Mouse (Mus musculus) spleen, postnatal 10 days (tissue): ENCODE measurements around the gene Gm21987.

Experiments
- DNase-seq, 2 experiments: peaks; one replicate each; pipeline ENCODE4 v3.0.0; 2021 to 2022; ENCODE audit warnings: low spot score in 2 of 2

Gm21987 gene

DNA sequence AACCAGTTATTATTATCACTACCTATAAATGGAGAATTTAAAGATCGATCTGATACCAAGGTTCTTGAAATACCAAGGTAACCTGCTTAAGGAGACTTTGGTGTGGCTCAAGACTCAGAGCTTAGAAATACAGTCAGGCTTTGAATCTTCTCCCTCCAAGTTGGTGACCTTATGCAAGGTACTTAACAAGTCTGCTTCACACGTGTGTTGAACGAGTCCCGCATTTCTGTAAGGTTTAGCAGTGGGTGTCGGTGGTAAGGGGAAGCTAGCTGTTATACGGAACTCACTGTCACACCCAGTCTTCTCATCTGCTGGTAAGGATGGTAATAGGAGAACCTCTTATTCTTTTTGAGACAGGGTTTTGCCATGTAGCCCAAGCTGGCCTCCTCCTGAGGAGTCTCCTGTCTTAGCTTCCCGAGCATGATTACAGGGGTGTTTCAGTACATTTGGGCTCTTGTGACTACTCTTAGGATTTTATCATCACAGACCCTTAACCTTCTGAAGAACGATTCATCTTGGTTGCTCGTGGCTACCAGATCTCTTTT is 1.4 kb downstream of the Gm21987 start:
- no peak for DNase-seq

DNA sequence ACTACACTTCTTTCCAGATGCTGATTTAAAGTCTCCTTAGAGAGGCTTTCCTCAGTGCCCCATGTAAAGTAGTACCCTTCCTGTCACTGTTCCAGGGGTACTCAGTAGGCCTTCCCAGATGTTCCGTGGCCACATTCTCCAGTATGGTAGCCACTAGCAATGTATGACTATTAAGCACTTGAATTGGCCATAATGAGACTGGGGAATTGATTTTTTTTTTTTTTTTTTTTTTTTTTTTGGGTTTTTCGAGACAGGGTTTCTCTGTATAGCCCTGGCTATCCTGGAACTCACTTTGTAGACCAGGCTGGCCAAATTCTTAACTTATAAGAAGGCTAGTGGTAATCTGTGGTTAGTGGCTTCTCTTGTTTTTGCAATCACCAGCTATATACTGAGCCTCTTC is 3.0 kb downstream of the Gm21987 start:
- no peak for DNase-seq

DNA sequence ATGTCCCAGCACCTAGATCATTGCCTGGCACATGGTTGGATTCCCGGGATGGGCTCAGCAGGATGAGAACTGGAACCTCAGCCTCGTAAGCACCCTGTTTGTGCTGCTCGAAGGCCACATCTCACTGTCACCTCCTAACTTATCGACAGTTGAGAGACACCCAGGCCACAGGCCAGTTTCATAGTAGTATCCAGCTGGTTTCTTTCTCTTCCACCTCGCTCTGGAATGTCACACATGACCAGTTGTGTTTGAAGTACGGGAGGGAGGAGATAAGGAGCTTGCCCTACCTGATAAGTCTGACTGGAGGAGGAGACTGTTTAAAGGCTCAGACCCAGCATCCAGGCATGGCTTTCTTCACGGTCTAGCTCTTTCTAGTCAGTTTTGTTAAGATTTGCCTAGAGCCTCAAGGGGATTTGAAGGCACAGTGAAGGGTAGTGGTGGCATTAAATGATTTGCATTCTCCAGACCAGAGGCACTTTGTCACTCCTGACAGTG is 3.6 kb downstream of the Gm21987 start:
- DNase-seq, result no peak

DNA sequence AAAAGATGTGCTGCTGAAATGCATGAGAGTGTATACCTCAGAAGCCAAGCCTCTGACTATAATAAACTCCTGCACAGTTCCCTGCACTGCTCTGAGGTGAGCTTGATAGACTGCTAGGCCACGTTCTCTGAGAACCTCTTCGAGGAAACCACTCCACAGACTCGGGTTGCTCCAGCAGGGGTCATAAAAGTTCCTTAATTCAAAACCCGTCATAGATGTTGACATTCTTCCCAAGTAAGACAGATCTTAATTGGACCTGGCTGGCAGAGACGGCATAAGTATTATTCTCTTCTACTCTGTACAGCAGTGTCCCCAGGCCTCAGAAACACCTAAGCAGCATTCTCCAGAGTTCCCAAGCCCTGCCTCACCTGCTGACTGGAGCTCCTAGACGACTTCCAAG is 4.1 kb downstream of the Gm21987 start:
- no peak for DNase-seq

DNA sequence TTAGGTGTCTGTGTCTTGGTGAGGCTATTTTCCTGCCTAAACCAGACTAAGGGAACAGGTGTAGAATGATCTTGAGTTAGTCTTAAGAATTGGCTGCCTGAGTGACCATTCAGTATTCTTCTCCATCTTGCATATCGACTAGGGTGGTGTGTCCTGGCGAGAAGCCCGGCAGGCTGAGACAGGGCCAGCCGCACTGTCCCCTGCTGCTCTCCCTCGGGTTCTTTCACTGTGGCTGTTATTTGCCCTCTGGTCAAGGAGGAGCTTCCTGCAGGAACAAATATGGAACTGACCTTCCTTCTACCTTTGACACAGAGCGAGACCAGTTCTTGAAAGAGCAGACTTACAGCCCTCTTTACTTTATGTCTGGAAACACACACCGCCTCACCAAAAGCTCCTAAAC is 5.2 kb downstream of the Gm21987 start:
- no peak for DNase-seq

DNA sequence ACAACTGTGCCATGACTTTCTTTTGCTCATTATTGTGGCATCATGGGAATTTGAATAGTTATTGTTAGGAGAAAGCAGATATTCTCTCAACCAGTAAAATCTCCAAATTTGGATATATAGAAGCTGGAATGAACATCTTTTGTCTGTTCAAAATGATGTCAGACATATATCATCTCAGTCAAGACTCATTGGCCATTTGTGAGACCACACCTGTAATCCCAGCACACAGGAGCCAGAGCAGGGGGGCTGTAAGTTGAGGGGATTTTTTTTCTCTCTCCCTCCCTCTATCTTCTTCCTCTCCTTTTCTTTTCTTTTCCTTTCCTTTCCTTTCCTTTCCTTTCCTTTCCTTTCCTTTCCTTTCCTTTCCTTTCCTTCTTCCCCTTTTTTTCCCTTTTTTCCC is 6.0 kb downstream of the Gm21987 start:
- no peak for DNase-seq

DNA sequence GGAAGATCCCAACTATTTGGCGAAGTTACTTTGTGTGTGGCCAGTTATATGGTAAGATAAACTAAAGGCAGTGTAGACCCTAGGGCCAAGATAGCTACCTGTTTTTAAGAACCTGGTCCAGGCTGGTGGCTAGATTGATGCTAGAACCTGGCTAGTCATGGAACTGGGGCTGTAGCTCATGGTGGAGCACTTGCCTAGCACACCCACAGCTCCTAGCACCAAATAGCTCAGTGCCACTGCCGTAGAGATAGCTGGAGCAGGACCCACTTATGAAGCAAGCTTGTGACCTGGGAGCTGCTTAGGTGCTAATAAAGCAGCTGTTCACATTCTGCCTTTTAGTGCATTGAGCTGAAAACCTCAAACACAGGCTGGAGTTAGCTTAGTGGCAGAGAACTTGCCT is 6.8 kb downstream of the Gm21987 start:
- DNase-seq, result no peak

DNA sequence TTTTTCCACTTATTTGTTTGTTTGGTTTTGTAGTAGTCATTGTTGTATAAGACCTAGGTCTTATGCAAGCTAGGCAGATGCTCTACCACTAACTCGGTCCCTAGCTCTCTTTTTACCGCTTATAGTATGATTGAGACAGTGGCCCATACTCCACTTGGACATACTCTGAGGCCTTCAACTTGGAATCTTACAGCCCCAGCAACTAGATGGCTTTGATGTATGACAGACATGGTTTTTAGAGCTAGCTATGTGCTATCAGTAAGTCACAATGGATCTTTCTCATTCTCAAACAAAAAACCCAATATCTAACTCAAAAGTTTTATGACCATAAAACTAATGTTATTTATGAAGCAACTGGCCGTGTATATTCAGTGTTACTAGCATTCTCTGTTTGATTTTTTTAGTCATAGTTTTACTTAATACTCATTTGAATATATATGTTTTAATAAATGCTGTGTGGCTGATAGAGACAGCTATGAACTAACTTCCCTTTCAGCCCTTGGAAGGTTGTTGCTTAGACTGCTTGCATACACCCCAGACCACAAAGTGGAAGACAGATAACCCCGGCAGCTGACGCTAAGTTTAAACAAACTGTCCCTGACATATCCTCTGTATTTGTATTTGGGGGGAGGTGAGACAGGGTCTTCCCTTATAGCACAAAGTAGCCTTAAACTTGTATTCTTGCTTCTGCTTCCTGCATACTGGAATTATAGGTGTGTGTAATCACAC is 7.5 kb downstream of the Gm21987 start:
- no peak for DNase-seq

DNA sequence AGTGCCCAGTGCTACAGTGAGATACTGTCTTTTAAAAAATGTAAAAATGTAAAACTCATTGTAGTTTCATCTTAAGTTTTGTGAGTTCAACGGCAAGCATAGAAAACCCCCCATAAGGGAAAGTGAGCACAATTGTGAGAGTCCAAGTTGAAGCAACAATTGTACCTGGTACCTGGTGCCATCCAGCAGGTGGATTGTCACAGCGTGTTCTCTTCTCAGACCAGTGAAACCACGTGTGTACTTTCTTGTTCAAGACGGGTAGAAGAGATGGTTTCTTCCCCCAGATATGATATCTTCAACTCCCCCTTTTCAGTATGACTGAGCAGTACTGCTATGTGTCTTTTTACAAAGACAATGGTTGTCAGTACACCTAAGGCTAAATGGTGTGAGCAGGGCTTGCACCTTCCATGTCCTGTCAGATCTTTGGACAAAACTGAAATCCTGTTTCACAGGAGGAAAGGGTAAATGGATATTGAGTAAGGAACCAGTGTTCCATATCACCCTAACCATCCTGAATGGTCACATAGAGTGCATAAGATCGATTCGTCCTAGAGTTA is 11.5 kb downstream of the Gm21987 start:
- no peak for DNase-seq

DNA sequence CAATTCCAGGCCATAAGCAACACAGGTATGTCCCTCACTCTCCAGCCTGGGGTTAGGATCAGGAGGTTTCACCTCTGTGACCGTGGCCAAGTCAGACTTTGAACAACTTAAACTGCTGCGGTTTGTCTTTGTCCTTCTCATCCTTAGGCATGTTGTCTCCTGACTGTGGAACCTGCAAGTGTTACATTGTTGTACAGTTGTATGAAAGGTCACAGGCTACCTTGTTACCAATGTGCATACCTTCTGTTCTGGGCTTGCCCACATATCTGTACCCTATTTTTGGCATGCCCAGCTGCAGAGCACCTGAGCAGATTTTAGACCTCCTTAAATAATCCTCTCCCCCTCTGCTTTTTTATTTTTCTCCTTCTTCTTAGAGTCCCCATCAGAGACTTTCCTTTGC is 12.4 kb downstream of the Gm21987 start:
- DNase-seq, result no peak

DNA sequence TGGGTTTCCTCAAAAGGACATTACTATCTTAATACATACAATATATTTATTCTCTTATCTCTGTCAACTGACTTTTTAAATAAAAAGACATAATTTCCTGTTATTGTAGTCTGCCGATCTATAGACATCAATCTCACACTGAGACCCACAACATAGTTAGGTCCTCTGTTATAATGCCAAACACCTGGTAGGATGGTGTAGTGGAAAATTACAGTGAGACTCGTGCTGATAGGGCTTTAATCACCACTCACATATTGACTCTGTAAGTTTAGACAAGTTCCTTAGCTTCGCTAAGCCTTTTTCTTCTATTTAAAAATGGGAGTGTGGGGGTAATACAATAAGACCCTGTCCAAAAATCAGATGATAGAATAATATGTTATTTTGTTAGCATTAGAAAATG is 13.0 kb downstream of the Gm21987 start:
- DNase-seq, result no peak

DNA sequence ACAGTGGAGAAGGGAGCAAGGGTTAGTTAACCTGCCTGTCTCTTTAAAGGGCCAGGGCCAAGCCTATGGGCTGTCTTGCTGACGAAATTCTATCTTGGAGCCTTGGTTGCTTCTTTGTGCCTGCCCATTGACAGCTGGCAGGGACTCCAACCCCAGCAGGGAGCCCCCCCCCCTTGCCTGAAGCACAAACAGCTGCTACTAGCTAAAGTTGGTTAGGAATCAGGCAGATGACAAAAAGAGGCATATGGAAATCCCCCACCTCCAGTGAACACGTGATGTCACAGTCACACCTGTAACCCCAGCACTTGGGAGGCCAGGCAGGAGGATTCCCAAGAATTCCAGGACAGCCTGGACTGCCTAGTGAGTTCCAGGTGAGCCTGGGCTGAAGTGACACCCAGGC is 13.5 kb downstream of the Gm21987 start:
- DNase-seq, result no peak

DNA sequence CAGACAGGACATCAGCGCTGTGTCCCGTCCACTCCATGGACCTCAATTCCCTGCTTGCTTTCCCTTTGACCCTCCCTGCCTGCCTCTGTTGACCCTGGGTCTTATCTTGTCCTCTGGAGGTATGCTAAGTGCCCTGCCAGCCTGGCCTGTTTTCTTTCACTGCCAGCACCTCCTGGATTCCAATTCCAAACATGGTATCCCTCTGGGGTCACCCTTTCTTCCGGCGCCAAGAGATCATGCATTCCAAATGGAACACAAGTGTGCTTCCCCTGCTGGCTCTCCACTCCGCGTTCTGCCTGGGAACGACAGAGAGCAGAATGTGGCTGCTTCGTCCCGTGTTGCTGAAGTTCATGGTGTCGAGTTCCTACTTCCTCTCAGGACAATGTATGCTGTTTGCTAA is 15.1 kb downstream of the Gm21987 start, which contains the start of gene Popdc2:
Gene Popdc2, plus strand, starts transcription at position 277 of the 400 bp plus-strand sequence.
- DNase-seq, result no peak

DNA sequence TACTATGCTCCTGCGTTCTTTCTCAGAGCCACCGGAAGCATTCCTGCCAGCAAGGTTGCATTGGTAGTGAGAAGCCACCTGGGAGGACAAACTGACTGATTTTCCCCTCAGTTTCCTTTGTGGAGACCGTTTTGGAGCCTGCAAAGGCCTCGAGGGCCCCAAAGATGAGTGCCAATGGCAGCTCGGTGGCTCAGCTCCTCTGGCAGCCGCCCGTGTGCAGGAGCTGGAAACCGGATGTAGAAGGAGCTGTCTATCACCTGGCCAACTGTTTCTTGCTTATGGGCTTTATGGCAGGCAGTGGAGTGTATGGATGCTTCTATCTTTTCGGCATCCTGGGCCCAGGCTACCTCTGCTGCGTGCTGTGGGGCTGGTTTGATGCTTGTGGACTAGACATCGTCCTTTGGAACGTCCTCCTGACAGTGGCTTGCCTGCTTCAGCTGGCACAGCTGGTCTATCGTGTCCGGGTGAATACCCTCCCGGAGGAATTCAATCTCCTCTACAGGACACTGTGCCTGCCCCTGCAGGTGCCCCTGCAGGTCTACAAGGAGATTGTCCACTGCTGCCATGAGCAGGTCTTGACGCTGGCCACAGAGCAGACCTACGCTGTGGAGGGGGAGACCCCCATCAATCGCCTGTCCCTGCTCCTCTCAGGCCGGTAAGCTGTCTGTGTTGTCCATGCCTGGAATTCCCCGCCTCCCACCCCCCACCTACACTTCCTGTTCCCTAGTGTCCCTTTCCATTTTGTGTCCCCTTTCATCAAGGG is 15.8 kb downstream of the Gm21987 start:
- no peak for DNase-seq

DNA sequence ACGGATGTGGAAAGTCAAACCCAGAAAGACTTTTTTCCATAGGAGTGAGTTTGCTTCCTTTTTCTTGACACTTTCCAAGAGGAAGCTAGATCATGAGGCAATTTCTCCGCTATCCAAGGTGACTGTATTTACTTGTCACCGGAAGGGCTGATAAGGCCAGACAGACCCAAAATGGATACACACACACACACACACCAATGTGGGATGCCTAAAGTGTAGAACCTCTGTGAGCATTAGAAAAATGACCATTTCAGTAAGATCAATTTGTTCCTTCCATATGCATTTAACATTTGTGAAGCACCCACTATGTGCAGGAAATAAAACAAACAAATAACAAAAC is 16.4 kb downstream of the Gm21987 start:
- DNase-seq, result no peak

DNA sequence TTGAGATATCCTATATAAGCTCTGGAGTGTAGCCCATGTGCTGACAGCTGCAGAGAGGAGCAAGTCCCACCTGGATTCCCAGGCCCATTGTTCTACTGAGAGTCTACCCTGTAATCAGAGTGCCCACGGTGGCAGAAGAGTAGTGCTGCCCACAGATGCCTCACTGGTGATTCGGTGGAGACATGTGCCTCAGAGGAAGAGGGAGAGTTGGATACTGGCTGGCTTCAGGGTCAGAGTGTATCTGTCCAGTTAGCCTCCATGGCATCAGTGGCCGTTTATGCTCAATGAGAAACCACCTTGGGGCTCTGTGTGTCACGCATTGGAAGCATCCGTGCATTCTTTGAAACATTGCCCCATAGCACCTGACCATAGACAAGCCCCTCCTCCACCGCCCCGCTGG is 16.8 kb downstream of the Gm21987 start:
- no peak for DNase-seq

DNA sequence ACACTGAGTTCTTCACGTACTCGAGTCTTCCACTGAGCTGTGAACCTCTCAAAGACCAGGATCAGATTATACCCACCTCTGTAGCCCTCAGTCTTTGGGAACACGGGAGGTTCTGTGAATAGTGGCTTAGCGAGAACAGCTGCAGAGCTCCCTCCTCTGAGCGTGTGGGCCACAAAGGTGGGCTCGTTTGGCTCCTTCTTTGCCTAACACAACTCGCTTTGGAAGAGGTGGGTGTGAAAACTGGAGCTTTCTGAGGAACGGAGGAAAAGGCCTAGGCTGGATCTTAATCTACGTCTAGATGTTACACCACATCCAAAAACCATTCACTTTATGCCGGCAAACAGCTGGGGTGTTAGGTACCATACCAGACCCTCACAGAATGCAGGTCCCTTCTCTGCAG is 18.6 kb downstream of the Gm21987 start:
- DNase-seq, result no peak

DNA sequence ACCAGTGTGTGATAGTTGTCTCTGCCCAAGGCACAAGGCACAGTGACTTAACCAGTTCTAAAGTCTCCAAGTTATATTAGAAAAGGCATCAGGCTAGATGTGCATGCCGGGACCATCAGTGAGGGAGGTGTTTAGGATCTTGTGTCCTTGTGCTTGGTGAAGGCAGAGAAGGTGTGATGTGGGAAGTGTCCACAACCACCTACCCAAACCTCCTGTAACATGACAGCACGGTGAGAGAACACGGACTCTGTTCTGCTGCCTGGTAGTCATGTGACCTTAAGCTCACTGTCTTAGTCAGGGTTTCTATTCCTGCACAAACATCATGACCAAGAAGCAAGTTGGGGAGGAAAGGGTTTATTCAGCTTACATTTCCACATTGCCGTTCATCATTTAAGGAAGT is 19.4 kb downstream of the Gm21987 start:
- no peak for DNase-seq

DNA sequence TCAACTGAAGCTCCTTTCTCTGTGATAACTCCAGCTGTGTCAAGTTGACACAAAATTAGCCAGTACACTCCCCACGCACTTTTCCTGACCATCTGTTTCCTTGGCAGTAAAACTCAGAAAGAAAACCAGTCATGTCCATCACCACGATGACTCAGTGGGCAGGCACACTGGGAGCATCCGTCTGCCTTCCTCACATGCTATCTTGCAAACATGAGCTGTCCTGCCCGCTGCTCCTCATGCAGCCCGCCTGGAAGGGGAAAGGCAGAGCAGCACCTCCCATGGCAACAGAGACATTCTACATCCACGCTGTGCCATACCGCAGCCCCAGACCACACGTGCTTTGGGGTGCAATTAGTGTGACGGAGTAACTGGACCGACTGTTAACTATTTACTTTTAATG is 21.5 kb downstream of the Gm21987 start:
- no peak for DNase-seq

DNA sequence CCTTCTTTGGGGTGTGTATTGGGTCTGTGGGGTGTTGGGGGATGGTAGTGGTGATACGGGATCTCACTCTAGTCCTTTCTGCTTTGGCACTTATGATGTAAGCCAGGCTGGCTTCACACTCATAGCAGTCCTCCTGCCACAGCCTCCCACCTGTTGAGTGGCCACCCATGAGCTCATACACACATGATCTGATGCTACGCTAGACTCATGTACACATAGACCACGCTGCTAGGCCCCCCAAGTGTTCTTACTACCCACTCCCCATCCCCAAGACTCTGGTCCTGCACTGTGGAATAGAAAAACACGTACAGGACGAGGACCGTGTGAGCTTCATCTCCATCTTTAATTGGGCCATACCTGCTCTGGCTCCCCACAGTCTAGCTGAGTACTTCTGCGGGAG is 22.2 kb downstream of the Gm21987 start:
- no peak for DNase-seq

DNA sequence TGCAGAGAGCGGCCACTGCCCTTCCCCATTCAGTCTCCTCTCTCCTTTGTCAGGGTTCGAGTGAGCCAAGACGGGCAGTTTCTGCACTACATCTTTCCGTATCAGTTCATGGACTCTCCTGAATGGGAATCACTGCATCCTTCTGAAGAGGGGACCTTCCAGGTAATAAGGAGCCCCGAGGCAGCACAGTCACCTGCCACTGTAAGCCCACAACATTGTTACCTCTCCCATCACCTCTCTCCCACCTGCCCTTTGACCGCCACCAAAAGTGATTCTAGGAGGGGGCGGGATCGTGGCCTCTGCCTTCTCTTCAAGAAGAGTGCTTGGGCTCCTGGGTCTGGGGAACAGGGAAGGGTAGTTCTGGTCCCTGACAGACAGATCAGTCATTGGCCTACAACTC is 22.6 kb downstream of the Gm21987 start:
- DNase-seq, result no peak

DNA sequence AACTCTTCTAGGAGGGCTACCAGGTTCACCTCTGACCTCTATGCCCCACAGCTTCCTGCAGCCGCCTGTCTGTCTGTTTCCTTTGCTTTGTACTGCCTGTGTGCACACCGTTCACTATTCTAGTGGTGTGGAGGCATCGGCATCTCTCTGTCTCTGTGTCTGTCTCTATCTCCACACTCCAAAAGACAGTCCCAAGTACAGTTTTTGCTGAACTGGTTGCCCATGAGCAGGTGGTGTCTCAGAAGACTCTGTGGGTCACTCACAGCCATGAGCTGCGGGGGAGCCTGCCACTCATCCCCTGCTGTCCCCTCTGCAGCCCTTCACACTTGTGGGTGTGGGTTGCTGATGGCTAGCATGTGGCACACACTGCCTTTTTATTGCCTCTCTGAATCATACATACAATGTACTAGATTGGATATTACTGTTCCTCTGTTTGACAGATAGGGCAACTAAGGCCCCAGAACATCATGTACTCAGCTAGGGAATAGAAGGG is 23.2 kb downstream of the Gm21987 start:
- no peak for DNase-seq
